Mouse (Mus musculus) CH12.LX (cell line): ENCODE measurements around the gene Lime1.

ENCODE experiments used
- CHD1 ChIP-seq: IDR thresholded peaks from 2 replicates; pipeline ENCODE4 v1.6.1; 2012; ENCODE audit warnings: low read depth, low read length, improper control_type of control experiment, inconsistent platforms
- CHD2 ChIP-seq: IDR thresholded peaks from 2 replicates; pipeline ENCODE4 v1.6.1; 2011; ENCODE audit warnings: low read length, improper control_type of control experiment
- CTCF ChIP-seq, 2 experiments: IDR thresholded peaks in 1 of 2; conservative IDR thresholded peaks in 1 of 2; 2 replicates each; pipeline ENCODE4 v1.5.1; 2011 to 2012; ENCODE audit warnings: low read depth in 2 of 2, low read length in 2 of 2, improper control_type of control experiment in 1 of 2, inconsistent platforms in 1 of 2, mild to moderate bottlenecking in 1 of 2, moderate library complexity in 1 of 2
- E2F4 ChIP-seq: IDR thresholded peaks from 2 replicates; pipeline ENCODE4 v1.6.1; 2011; ENCODE audit warnings: low read depth, low read length, improper control_type of control experiment; ENCODE audit not compliant: insufficient replicate concordance
- EP300 ChIP-seq: IDR thresholded peaks from 2 replicates; pipeline ENCODE4 v1.6.1; 2011; ENCODE audit warnings: low read length, improper control_type of control experiment
- HCFC1 ChIP-seq: IDR thresholded peaks from 2 replicates; pipeline ENCODE4 v1.6.1; 2012; ENCODE audit warnings: low read depth, mild to moderate bottlenecking, inconsistent platforms, low read length, improper control_type of control experiment
- MYC ChIP-seq: IDR thresholded peaks from 2 replicates; pipeline ENCODE4 v1.6.1; 2011; ENCODE audit warnings: low read depth, mild to moderate bottlenecking, improper control_type of control experiment, low read length
- POLR2A ChIP-seq: IDR thresholded peaks from 2 replicates; pipeline ENCODE4 v1.6.1; 2011; ENCODE audit warnings: low read depth, mild to moderate bottlenecking, improper control_type of control experiment, low read length
- RAD21 ChIP-seq: IDR thresholded peaks from 2 replicates; pipeline ENCODE4 v1.6.1; 2011; ENCODE audit warnings: low read depth, mild to moderate bottlenecking, low read length, improper control_type of control experiment, moderate library complexity
- RCOR1 ChIP-seq: conservative IDR thresholded peaks from 2 replicates; pipeline ENCODE4 v1.6.1; 2012; ENCODE audit warnings: low read depth, mild to moderate bottlenecking, inconsistent platforms, low read length, improper control_type of control experiment
- SIN3A ChIP-seq: IDR thresholded peaks from 2 replicates; pipeline ENCODE4 v1.6.1; 2012; ENCODE audit warnings: low read length, improper control_type of control experiment, inconsistent platforms
- USF1 ChIP-seq: IDR thresholded peaks from 2 replicates; pipeline ENCODE4 v1.6.1; 2014; ENCODE audit warnings: low read depth, mild to moderate bottlenecking, inconsistent platforms, low read length, improper control_type of control experiment
- USF2 ChIP-seq: conservative IDR thresholded peaks from 2 replicates; pipeline ENCODE4 v1.6.1; 2011; ENCODE audit warnings: low read depth, low read length, improper control_type of control experiment

DNA sequence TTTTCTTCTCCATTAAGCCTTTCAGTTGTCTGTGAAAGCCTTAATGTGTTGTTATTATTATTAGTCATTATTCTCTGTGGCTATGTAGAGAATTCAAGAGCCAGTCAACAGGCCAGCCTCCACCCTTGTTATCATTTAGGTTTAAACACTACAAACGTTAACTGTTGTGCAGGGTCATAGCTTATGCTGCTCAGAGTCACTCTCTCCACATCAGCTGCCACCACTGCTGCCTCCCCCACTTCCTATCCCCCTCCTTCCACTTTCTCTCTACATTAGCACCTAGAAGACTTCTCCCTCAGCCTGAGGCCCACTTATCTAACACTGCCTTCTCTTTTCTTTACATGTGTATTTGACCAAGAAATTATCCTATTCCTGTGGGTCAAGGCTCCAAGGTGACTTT, 21.6 kb downstream of the Lime1 start:
- TF ChIP-seq CTCF (conservative IDR thresholded peaks at IDR 0.05 in 1 of 2, IDR thresholded peaks at IDR 0.05 in 1 of 2; ENCODE audit: low read depth in 2 of 2, low read length in 2 of 2) (no peak), POLR2A (no peak), EP300 (no peak), MYC (no peak), RCOR1 (no peak), CHD1 (no peak), USF2 (no peak), USF1 (no peak), SIN3A (no peak), RAD21 (no peak), E2F4 (no peak), HCFC1 (no peak), CHD2 (no peak)
